Mouse (Mus musculus) liver, embryonic 16.5 days (tissue): Measurements from ENCODE around the gene Itpr1. TPM values are rescaled to one million over a fixed set of nuclear protein-coding genes. Genes with fewer than 3 reads are reported as not detected.

ENCODE experiments used
- ATAC-seq: fragments of 200-750 bp; cut with Nextera tagmentation; 2 replicates; pipeline ENCODE4 v1.8.0; 2017; ENCODE audit warnings: low read depth, mild to moderate bottlenecking, moderate number of reproducible peaks, moderate library complexity
- H3K27ac ChIP-seq: fragments of 300-500 bp; sonication (generic); 2 replicates; pipeline ENCODE4 v1.5.1; 2014; ENCODE audit warnings: mild to moderate bottlenecking, low read length
- H3K27me3 ChIP-seq: fragments of 300-500 bp; sonication (generic); 2 replicates; pipeline ENCODE4 v1.6.1; 2014; ENCODE audit warnings: low read depth, low read length, mixed read lengths; ENCODE audit not compliant: control insufficient read depth, insufficient read depth
- H3K36me3 ChIP-seq: fragments of 300-500 bp; sonication (generic); 2 replicates; pipeline ENCODE4 v1.6.1; 2014; ENCODE audit warnings: mild to moderate bottlenecking; ENCODE audit not compliant: control insufficient read depth, insufficient read depth
- H3K4me1 ChIP-seq: fragments of 300-500 bp; sonication (generic); 2 replicates; pipeline ENCODE4 v1.6.1; 2014; ENCODE audit warnings: low read depth, low read length, mixed read lengths; ENCODE audit not compliant: control insufficient read depth
- H3K4me2 ChIP-seq: fragments of 300-500 bp; sonication (generic); 2 replicates; pipeline ENCODE4 v1.6.1; 2014; ENCODE audit warnings: low read depth, low read length, mixed read lengths
- H3K4me3 ChIP-seq: fragments of 300-500 bp; sonication (generic); 2 replicates; pipeline ENCODE4 v1.5.1; 2014; ENCODE audit warnings: low read depth, mild to moderate bottlenecking, low read length
- H3K9ac ChIP-seq: fragments of 300-500 bp; sonication (generic); 2 replicates; pipeline ENCODE4 v1.6.1; 2014; ENCODE audit warnings: low read depth, low read length
- H3K9me3 ChIP-seq: fragments of 300-500 bp; sonication (generic); replicated peaks from 2 replicates; pipeline ENCODE4 v1.6.1; 2016; ENCODE audit warnings: low read length; ENCODE audit not compliant: control insufficient read depth
- WGBS: fragments of 180-500 bp; shearing (Covaris S2); extraction: QIAGEN DNeasy Blood & Tissue Kit; methylation state at CpG from one replicate; pipeline ENCODE4 v1.1.7; 2014; ENCODE audit not compliant: insufficient replicate concordance; 5-methylcytosine and 5-hydroxymethylcytosine counted together
- polyA plus RNA-seq: library from polyadenylated mRNA; unstranded; fragments of >200 nt; fragmentation: Nextera tagmentation; extraction: Ambion mirVana; gene quantifications from 2 replicates; pipeline ENCODE4 v1.2.1, GENCODE M21; 2015

Gene Itpr1
- polyA plus RNA-seq, 1 experiment from 2014 or later = 2.9 TPM

DNA sequence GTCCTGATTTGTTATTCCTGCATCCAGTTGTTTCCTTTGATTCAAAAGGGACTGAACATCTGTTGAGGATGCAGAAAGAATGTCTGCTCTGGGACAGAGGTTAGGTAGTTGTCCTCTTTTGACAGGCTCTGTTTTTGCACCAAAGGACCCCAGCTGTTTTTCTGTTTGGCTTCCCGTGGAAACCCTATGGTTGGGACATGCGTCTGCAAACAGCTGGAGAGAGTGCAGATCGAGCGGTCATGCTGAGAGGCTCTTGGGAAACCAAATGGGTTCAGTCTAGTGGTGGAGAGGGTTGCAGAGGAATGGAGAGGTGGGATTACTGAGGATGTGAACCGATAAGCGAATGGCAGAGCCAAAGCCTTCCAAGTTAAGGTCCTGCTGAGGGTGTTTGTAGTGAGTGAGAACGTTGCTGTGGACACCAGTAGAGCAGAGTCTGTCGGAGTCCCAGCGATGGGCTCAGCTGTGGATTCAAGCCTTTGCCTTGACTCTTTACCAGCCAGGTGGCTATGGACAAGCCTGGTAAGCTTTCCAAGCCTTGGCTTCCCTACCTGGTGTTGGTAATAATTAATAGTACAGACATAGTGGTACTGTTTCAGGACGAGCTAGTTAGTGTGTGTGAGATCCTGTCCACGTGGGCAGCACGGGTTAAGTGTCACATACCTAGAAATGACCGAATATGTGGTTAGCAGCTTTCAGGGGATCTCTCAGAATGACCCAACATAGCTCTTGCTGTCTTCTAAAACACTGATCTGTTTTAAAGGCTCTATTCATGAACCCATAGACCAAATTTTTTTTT lies 39.9 kb downstream of the Itpr1 start:
- H3K27ac ChIP-seq = no peak overlapping the region
- H3K9me3 ChIP-seq = no peaks in the 10 kb centered on the region
- H3K9ac ChIP-seq = no peak overlapping the region
- ATAC-seq = no peak
- H3K27me3 ChIP-seq = no peaks in the 10 kb centered on the region
- no peak overlapping the region for H3K4me2 ChIP-seq
- H3K4me3 ChIP-seq = no peak overlapping the region
- no peaks in the 10 kb centered on the region for H3K4me1 ChIP-seq
- 69% methylated on average over 13 of the region's 13 CpGs for WGBS
- H3K36me3 ChIP-seq = no peaks in the 10 kb centered on the region

DNA sequence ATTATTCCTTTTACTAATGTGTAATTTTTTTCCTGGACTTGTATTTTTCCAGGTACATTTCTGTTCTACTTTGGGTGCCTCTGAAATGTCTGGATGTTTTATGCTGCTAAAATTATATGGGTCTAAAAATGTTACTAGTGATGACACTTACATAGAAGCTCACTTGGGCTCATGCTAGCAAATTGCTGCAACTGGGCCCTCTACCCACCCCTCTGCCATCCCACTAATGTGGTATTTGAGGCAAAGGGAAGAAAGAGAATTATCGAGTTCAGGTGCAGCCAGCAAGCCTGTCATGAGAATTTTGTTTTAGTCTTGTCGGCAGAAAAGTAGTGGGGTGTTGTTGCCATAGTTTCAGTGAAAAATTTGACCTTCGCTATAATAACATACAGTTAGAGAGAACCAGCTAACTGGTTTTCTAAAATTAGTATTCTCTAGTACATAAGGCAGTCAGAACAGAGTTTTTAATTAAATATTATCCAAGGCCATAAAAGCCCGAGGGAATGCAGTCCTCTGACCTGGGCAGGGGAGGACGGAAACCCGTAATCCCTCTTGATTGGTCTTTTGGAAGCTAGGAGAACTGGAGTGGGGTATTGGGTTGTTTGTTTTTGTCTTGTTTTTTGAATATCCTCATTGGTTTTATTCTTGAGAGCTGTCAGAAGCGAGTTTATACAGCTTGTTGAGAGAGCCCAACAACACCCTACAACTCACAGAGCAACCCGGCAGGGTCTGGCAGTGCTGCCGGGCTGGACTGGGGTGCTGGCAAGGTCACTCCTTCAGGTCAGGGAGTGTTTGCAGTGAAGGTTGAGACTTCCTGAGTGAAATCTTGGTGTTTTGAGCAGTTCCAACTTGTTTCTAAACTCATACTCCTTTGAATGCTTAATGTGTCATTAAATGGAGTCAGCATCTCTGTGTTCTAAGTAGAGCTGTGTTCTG lies 41.5 kb downstream of the Itpr1 start:
- no peaks in the 10 kb centered on the region for H3K9me3 ChIP-seq
- ATAC-seq = no peak
- no peaks in the 10 kb centered on the region for H3K36me3 ChIP-seq
- no peak overlapping the region for H3K9ac ChIP-seq
- no peak overlapping the region for H3K4me2 ChIP-seq
- H3K27ac ChIP-seq = no peak overlapping the region
- no peaks in the 10 kb centered on the region for H3K27me3 ChIP-seq
- no peak overlapping the region for H3K4me3 ChIP-seq
- WGBS = 69% methylated on average over 9 of the region's 9 CpGs
- no peaks in the 10 kb centered on the region; the same call in 1 of the 2 replicates for H3K4me1 ChIP-seq

DNA sequence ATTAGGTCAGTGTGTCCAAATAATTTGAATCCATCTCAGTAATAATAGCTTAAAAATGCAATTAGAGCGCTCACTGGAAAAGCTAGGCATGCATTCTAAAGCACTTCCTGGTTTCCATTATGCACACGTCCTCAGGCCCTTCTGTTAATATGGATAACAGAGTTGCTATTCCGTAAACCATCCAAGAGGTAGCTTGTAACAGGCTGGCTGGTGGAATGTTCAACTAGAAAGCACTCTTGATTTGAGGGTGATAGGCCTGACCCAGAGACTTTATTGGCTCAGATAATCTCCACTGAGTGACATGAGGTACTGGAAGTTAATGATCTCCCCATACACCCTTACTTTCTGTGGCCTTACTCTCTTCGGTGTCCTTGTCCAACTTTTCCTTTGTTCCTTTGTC lies 43.0 kb downstream of the Itpr1 start:
- no peak for ATAC-seq
- no peaks in the 10 kb centered on the region for H3K36me3 ChIP-seq
- H3K4me1 ChIP-seq = peaks cover 2% of the 10 kb centered on the region; the same call in 1 of the 2 replicates
- no peak overlapping the region for H3K9ac ChIP-seq
- no peak overlapping the region for H3K4me2 ChIP-seq
- WGBS = 66% methylated on average over 4 of the region's 4 CpGs
- H3K4me3 ChIP-seq = no peak overlapping the region
- H3K9me3 ChIP-seq = no peaks in the 10 kb centered on the region
- H3K27me3 ChIP-seq = no peaks in the 10 kb centered on the region
- no peak overlapping the region for H3K27ac ChIP-seq

DNA sequence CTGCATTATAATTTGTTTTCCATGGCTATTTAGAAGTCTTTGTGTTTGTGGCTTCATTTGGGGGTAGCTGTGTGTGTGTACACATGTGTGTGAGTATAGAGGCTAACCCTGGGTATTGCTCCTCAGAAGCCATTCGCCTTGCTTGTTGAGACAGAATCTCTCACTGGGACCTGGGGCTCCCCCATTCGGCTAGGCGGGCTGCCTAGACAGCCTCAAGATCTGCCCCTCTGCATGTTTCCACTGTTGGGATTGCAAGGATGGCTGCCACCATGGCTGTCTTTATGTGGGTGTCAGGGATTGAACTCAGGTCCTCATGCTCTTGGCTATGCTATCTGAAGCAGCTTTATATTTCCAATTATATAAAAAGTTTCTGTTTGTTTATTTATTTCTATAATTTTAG lies 44.3 kb downstream of the Itpr1 start:
- Histone ChIP-seq H3K4me2 (no peak overlapping the region), H3K4me3 (no peak overlapping the region), H3K9me3 (no peaks in the 10 kb centered on the region), H3K36me3 (no peaks in the 10 kb centered on the region), H3K27ac (no peak overlapping the region), H3K4me1 (peaks cover 2% of the 10 kb centered on the region; the same call in 1 of the 2 replicates), H3K27me3 (no peaks in the 10 kb centered on the region), H3K9ac (no peak overlapping the region)
- 68% methylated on average over 3 of the region's 3 CpGs for WGBS
- no peak for ATAC-seq

DNA sequence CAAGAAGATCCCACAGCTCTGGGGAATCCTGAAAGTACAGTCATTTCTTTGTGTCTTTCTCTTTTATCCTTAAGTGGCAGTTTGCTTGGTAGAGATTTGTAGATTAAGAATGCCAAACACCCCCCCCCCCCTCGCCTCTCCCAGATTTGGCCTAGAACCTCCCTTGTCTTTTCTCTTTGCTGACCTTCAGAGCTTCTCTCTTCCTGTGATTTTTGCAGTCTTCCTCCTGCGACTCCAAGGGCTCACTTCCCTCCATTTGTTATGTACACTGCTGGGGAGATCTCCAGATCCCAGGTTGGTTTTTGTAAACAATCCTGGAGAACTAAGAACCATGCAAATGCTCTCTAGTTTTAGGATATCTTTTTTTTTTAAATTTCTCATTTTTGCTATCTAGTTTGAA lies 45.7 kb downstream of the Itpr1 start:
- no peaks in the 10 kb centered on the region for H3K9me3 ChIP-seq
- H3K4me3 ChIP-seq = no peak overlapping the region
- H3K27ac ChIP-seq = no peak overlapping the region
- H3K36me3 ChIP-seq = no peaks in the 10 kb centered on the region
- H3K27me3 ChIP-seq = no peaks in the 10 kb centered on the region
- peaks cover 2% of the 10 kb centered on the region; the same call in 1 of the 2 replicates for H3K4me1 ChIP-seq
- ATAC-seq = no peak
- no peak overlapping the region for H3K9ac ChIP-seq
- no peak overlapping the region for H3K4me2 ChIP-seq
- WGBS = 30% methylated on average over 2 of the region's 2 CpGs

DNA sequence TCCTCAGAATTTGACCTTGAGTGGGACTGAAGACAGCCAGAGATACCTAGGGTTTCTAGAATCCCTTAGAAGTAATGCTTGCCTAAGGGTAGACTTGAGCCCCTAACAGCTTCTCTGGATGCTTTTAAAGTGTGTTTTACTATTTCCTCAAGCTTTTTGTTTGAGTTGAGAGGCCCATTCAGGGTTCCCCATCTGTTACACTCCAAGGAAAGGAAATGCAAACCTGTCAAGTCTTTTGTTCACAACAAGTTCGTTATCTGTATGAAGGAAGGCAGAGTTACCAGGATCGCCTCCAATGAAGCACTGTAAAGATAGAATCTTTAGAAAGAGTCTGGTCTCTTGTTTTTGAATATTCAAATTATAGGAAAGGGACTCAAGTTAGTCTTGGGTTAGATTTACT lies 46.8 kb downstream of the Itpr1 start:
- Histone ChIP-seq H3K9ac (no peak overlapping the region), H3K9me3 (no peaks in the 10 kb centered on the region)
- ATAC-seq = no peak

DNA sequence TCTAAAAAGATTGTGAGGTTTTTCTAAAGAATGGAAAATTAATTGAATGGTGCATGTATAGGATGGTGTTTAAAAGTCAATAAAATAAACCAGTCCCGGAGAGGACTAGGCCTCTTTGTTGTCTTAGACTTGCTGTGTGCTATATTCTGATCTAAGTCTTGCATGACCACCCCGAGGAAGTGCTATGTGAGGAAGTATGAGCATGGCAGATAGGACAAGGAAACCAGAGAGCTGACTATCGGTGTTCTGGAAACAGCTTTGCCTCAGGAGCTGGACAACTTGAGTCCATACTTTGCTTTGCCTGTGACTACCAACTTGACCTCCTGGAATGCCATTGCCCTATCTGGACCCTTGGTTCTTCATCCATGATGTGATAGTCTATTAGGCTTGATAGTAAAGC lies 48.6 kb downstream of the Itpr1 start:
- no peak overlapping the region for H3K4me2 ChIP-seq
- H3K9ac ChIP-seq = no peak overlapping the region
- no peak overlapping the region for H3K4me3 ChIP-seq
- H3K36me3 ChIP-seq = no peaks in the 10 kb centered on the region
- H3K27me3 ChIP-seq = no peaks in the 10 kb centered on the region
- H3K9me3 ChIP-seq = no peaks in the 10 kb centered on the region
- WGBS = 26% methylated on average over 3 of the region's 3 CpGs
- H3K27ac ChIP-seq = no peak overlapping the region
- no peak for ATAC-seq
- H3K4me1 ChIP-seq = peaks cover 2% of the 10 kb centered on the region; the same call in 1 of the 2 replicates

More for the DNA sequence above, 46.8 kb downstream of the Itpr1 start:
- Histone ChIP-seq H3K4me3 (no peak overlapping the region), H3K36me3 (no peaks in the 10 kb centered on the region), H3K27me3 (no peaks in the 10 kb centered on the region), H3K4me2 (no peak overlapping the region), H3K4me1 (peaks cover 2% of the 10 kb centered on the region; the same call in 1 of the 2 replicates), H3K27ac (no peak overlapping the region)
- WGBS = 18% methylated on average over 2 of the region's 2 CpGs

DNA sequence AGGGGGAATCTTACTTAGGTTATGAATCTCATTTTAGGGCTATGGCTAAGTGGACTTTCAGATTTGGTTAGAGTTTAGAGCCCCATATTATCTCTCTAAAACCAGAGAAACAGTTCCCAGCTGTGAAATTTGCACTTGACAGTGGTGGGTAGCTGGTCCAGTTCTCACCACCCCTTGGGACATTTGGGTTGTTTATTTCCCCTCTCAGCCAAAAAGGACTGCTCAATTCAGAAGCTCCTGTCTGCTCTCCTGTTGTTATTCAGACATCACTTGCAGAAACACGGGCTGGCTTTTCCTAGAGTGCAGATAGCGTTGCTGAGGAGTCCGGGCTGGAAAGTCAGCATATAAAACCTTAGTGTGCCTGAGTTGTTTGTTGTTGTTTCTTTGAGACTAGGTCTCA lies 51.3 kb downstream of the Itpr1 start:
- Histone ChIP-seq H3K9me3 (no peaks in the 10 kb centered on the region), H3K4me2 (no peak overlapping the region), H3K27ac (no peak overlapping the region), H3K27me3 (no peaks in the 10 kb centered on the region), H3K36me3 (no peaks in the 10 kb centered on the region), H3K4me1 (peaks cover 2% of the 10 kb centered on the region; the same call in 1 of the 2 replicates), H3K4me3 (no peak overlapping the region), H3K9ac (no peak overlapping the region)
- ATAC-seq = no peak
- 55% methylated on average over 3 of the region's 3 CpGs for WGBS

DNA sequence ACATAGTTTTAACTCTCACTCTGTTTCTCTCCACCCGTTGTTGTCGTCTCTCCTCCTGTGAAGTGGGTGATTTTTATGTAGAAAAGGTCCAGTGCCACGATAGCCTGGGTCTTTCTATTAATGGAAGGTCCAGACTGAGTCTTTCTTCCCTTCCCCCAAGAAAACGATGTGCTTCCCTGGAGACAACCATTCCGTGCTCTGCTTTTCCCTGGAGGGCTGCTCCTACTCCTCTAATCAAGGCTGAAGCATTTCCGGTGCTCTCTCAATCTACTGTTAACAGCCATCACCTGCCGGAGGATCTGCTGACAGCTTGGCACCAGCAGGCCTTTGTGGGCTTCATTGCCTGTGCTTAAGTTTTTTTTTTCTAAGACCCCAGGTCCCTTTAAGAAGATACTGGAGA lies 60.6 kb downstream of the Itpr1 start:
- Histone ChIP-seq H3K9me3 (no peaks in the 10 kb centered on the region), H3K27me3 (no peaks in the 10 kb centered on the region), H3K4me1 (peaks cover 3% of the 10 kb centered on the region; the same call in 1 of the 2 replicates), H3K9ac (no peak overlapping the region), H3K4me2 (no peak overlapping the region), H3K36me3 (no peaks in the 10 kb centered on the region), H3K27ac (no peak overlapping the region), H3K4me3 (no peak overlapping the region)
- whole genome bisulfite sequencing = 68% methylated on average over 7 of the region's 7 CpGs
- ATAC-seq = no peak
